Mouse (Mus musculus) heart, postnatal 0 days (tissue): ENCODE data around the gene Dcaf8. TPM values are rescaled to one million over a fixed set of nuclear protein-coding genes. Genes with fewer than 3 reads are reported as not detected.
A peak's percentile ranks its signal among the peaks of the same experiment; 100 is the strongest.

Experiments used
- ATAC-seq: fragments of 200-750 bp; cut with Nextera tagmentation; 2 replicates; pipeline ENCODE4 v1.8.0; 2017; ENCODE audit warnings: low read depth, moderate number of reproducible peaks, moderate library complexity; ENCODE audit not compliant: insufficient read depth
- DNase-seq: peaks from one replicate; pipeline ENCODE4 v3.0.0-alpha.2; 2016; ENCODE audit warnings: low spot score
- H3K27ac ChIP-seq: fragments of 300-500 bp; sonication (generic); 2 replicates; pipeline ENCODE4 v1.5.1; 2014; ENCODE audit warnings: low read depth, mild to moderate bottlenecking
- H3K27me3 ChIP-seq: fragments of 300-500 bp; sonication (generic); 2 replicates; pipeline ENCODE4 v1.6.1; 2014; ENCODE audit warnings: low read length, mixed read lengths; ENCODE audit not compliant: control insufficient read depth, insufficient read depth
- H3K36me3 ChIP-seq: fragments of 300-500 bp; sonication (generic); replicated peaks from 2 replicates; pipeline ENCODE4 v1.6.1; 2014; ENCODE audit warnings: low read length, mixed read lengths; ENCODE audit not compliant: control insufficient read depth, insufficient read depth
- H3K4me1 ChIP-seq: fragments of 300-500 bp; sonication (generic); 2 replicates; pipeline ENCODE4 v1.6.1; 2014; ENCODE audit warnings: antibody characterized with exemption; ENCODE audit not compliant: control insufficient read depth, insufficient read depth
- H3K4me2 ChIP-seq: fragments of 300-500 bp; sonication (generic); 2 replicates; pipeline ENCODE4 v1.6.1; 2014; ENCODE audit warnings: low read depth, mild to moderate bottlenecking, low read length, moderate library complexity
- H3K4me3 ChIP-seq: fragments of 300-500 bp; sonication (generic); 2 replicates; pipeline ENCODE4 v1.5.1; 2014; ENCODE audit warnings: low read depth, low read length
- H3K9ac ChIP-seq: fragments of 300-500 bp; sonication (generic); replicated peaks from 2 replicates; pipeline ENCODE4 v1.6.1; 2014; ENCODE audit warnings: low read depth, low read length, mixed read lengths
- H3K9me3 ChIP-seq: fragments of 300-500 bp; sonication (generic); replicated peaks from 2 replicates; pipeline ENCODE4 v1.6.1; 2016; ENCODE audit warnings: low read length; ENCODE audit not compliant: control insufficient read depth
- CTCF ChIP-seq: IDR thresholded peaks from 2 replicates; pipeline ENCODE4 v1.5.1; 2016; ENCODE audit warnings: antibody characterized with exemption, control low read depth, low read depth
- EP300 ChIP-seq: IDR thresholded peaks from 2 replicates; pipeline ENCODE4 v1.6.1; 2016; ENCODE audit warnings: antibody characterized with exemption, low read depth
- WGBS: fragments of 180-500 bp; shearing (Covaris S2); extraction: QIAGEN DNeasy Blood & Tissue Kit; methylation state at CpG from one replicate; pipeline ENCODE4 v1.1.7; 2014; 5-methylcytosine and 5-hydroxymethylcytosine counted together
- polyA plus RNA-seq: library from polyadenylated mRNA; unstranded; fragments of >200 nt; fragmentation: Nextera tagmentation; extraction: Ambion mirVana; gene quantifications from 2 replicates; pipeline ENCODE4 v1.2.1, GENCODE M21; 2015
- total RNA-seq: library from RNA; depleted of rRNA; stranded (reverse); fragments of >200 nt; gene quantifications from 2 replicates; pipeline ENCODE4 v1.2.3, GENCODE M21; 2014; ENCODE audit warnings: low replicate concordance; rRNA removed

Dcaf8 gene
- total RNA-seq: 119 and 129 TPM in 2 replicates
- polyA plus RNA-seq: 116 and 119 TPM in 2 replicates

DNA sequence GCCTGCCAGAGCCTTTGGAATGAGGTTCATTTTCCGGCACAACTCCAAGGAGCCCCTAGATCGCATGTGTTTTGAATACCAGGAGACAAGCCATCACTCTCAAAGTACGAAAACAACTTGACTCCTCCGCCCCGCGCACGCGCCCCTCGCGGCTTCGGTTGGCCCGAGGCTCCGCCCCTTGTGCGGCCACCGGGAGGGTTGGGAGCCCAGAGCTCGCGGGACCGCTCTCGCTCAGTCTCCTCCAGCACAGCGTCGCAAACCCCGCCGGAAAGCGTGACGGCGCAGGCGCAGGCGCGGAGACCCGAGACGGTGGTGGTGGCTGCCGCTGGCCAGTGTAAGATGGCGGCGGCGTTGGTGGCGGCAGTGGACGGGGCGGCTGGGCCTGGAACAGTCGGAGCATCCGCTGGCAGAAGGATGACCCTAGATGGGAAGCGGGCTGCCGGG lies at the start of gene Dcaf8:
TSS of gene Dcaf8 (plus strand) at position 250 of the 444 bp plus-strand sequence.
- Histone ChIP-seq H3K27me3 (no peaks in the 10 kb centered on the region), H3K4me2 (peak within 1 kb of the TSS; percentile 87), H3K36me3 (peaks cover 29% of the 10 kb centered on the region), H3K4me1 (peaks cover 18% of the 10 kb centered on the region), H3K27ac (peak within 1 kb of the TSS; percentile 99), H3K4me3 (peak within 1 kb of the TSS; percentile 99), H3K9ac (peak within 1 kb of the TSS; percentile 100), H3K9me3 (no peaks in the 10 kb centered on the region)
- DNase-seq: peak; percentile 97
- peak; percentile 5; the same call in 1 of the 2 replicates for TF ChIP-seq CTCF
- 0 out of 2 replicates have a peak, but pooled peaks have one; percentile 43 for TF ChIP-seq EP300
- peak; percentile 99 for ATAC-seq
- WGBS: under 1% methylated on average over 39 of the region's 42 CpGs

DNA sequence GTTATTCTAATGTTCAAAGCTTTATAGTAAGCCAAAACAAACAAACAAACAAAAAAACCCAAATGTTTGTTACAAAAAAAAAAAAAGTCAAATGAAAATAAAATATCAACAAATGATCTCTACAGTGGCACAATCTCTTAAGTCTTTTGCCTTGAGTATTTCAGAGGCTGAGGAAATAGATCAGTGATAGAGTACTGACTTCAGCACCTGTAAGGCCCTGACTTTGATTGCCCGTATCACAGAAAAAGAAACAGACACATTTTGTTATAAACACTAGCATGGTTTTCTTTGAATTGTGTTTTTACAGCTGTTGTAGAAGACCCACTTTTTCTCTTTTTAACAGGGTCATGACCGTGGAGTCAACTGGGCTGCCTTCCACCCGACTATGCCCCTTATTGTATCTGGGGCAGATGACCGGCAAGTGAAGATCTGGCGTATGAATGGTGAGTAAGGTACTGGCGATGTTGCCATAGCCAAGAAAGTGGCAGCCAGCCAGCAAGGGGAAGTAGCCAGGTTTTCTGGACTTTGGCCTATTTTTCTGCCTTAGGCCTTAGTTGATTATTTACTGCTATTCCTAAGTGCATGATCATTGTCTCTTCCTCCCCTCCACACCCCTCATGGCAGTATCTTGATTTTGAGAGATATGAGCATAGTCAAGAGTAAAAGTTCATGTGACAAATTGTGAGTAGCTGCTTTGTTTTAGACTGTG lies 48.4 kb upstream of the Dcaf8 start:
- ATAC-seq (no peak), DNase-seq (no peak)
- 80% methylated on average over 6 of the region's 6 CpGs for WGBS
- no peak overlapping the region for H3K4me3 ChIP-seq
- peaks cover 73% of the 10 kb centered on the region for H3K36me3 ChIP-seq
- no peak overlapping the region for H3K27ac ChIP-seq
- 0 out of 2 replicates have a peak, but pooled peaks cover 8% of the 10 kb centered on the region for H3K4me1 ChIP-seq
- TF ChIP-seq CTCF: no peak
- no peak for TF ChIP-seq EP300
- H3K27me3 ChIP-seq: no peaks in the 10 kb centered on the region
- no peaks in the 10 kb centered on the region for H3K9me3 ChIP-seq
- no peak overlapping the region for H3K9ac ChIP-seq
- no peak overlapping the region for H3K4me2 ChIP-seq

DNA sequence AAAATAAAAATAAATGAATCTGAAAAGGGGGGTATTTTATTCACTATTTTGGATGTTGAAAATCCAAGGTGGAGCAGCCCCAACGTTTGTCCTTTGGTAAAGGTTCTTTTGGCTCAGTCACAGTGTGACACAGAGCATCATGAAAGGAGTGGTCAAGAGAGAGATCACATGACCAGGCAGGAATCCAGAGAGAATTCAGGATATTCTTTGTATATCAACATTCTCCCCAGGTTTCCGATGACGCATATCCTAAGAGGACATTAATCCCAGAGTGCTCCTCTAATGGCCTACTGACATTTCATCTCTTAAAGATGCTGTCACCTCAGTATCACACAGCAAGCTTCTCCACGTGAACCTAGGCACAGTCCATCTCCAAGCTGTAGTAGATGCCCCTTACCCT lies 44.3 kb upstream of the Dcaf8 start:
- TF ChIP-seq CTCF (no peak), EP300 (no peak)
- Histone ChIP-seq H3K4me1 (no peaks in the 10 kb centered on the region), H3K9ac (no peak overlapping the region), H3K27me3 (no peaks in the 10 kb centered on the region), H3K27ac (no peak overlapping the region), H3K36me3 (peaks cover 90% of the 10 kb centered on the region), H3K4me3 (no peak overlapping the region), H3K9me3 (no peaks in the 10 kb centered on the region), H3K4me2 (no peak overlapping the region)
- ATAC-seq: no peak
- 70% methylated on average over 4 of the region's 4 CpGs for WGBS
- DNase-seq: no peak

DNA sequence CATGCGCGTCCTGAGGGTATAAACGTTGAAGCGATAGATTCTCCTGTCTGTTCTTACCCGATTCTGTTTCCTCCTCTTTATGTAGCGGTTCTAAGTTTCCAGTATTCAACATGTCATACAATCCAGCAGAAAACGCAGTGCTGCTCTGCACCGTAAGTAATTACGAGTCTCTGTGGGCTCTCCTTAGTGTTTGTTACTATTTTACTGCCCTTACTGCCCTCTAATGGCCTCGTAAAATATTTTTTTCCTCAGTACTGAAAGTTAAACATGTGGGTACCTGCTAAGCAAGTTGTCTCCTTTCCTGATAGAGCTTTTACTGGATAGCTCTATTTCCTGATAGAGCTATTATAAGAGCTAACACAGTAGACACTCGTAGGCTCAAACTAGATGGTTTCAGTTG lies 42.8 kb upstream of the Dcaf8 start:
- H3K27me3 ChIP-seq: no peaks in the 10 kb centered on the region
- H3K4me1 ChIP-seq: no peaks in the 10 kb centered on the region
- H3K9ac ChIP-seq: no peak overlapping the region
- peaks cover 95% of the 10 kb centered on the region for H3K36me3 ChIP-seq
- TF ChIP-seq CTCF: peak; percentile 4; the same call in 1 of the 2 replicates
- TF ChIP-seq EP300: no peak
- ATAC-seq: no peak
- H3K4me2 ChIP-seq: no peak overlapping the region
- no peak overlapping the region for H3K27ac ChIP-seq
- no peak overlapping the region for H3K4me3 ChIP-seq
- H3K9me3 ChIP-seq: no peaks in the 10 kb centered on the region
- WGBS: 77% methylated on average over 11 of the region's 11 CpGs
- no peak for DNase-seq

DNA sequence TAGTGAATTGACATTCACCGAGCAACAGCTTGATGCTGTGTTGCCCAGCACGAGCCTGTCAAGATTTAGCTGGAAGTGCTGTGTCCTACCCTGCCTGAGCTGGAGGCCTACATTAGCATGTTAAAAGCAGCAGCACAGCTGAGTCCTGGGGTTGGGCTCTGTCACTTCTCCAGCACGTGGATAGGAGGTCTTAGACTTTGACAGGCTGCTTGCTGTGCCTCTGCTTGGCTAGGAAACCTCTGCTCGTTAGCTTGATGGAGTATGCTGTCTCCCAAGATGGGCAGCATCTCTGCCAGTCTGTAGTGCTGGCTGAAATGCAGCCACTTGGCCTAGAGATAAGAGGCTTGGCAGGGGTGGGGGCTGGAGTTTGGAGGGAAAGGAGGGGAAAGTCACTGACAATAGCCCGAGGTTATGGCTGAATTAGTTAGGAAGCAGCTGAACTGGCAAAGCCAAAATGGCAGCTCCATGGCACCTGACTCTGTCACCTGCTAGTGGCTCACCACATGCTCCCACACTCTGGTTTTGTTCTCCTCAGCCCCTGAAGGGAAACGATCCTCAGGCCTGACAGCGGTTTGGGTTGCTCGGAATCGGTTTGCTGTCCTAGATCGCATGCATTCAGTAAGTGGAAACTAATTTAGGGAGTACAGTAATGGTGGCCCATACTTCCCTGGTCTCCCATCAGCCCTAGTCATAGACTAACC lies 40.0 kb upstream of the Dcaf8 start:
- WGBS: 62% methylated on average over 10 of the region's 10 CpGs
- Histone ChIP-seq H3K4me3 (no peak overlapping the region), H3K27ac (no peak overlapping the region), H3K27me3 (no peaks in the 10 kb centered on the region), H3K9ac (no peak overlapping the region), H3K4me2 (no peak overlapping the region), H3K36me3 (peaks cover 97% of the 10 kb centered on the region), H3K9me3 (no peaks in the 10 kb centered on the region), H3K4me1 (no peaks in the 10 kb centered on the region)
- TF ChIP-seq EP300 (no peak), CTCF (no peak)
- DNase-seq: no peak
- 0 out of 2 replicates have a peak, but pooled peaks have one; percentile 24 for ATAC-seq
